Mouse (Mus musculus): ENCODE data around the gene Pzp.

The Pzp gene

DNA sequence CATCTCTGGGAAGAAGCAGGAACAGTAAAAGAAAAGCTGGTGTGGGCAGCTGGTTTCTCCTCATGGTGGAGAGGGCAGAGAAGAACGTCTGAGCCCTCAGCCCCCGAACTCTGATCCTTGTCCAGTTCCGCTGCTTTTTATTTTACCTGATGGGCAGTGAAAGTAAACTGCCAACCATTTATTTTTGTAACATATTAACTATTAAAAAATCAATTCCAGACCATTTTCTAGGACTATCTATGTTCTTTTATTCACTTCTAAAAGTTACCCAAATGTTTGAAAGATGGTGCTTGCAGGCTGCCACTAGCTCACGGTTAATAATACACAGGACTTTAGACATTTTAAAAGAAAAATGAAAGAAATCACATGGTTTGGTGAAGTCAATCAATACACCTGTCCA lies at the start of gene Pzp:
Gene Pzp (minus strand): TSS at position 120 of the 400 bp plus-strand sequence.
- DNase-seq (ENCODE audit: low spot score): no peak

- no peak for DNase-seq (ENCODE audit: low spot score)
These were observed 40.1 kb upstream of the Pzp start for GRCm38 (mm10) chr6:128566589-128566988.

GRCm38 (mm10) chr6:128554049-128554448 lies 27.5 kb upstream of the Pzp start:
- DNase-seq (ENCODE audit: low spot score): no peak

- DNase-seq (ENCODE audit: low spot score): no peak
These were observed 23.2 kb upstream of the Pzp start for GRCm38 (mm10) chr6:128549463-128550452.

- DNase-seq (ENCODE audit: low spot score): no peak
These were observed 22.0 kb upstream of the Pzp start for GRCm38 (mm10) chr6:128548532-128548931.

GRCm38 (mm10) chr6:128545402-128545801 lies 18.9 kb upstream of the Pzp start:
- no peak for DNase-seq (ENCODE audit: low spot score)

- no peak for DNase-seq (ENCODE audit: low spot score)
These were observed 16.7 kb upstream of the Pzp start for GRCm38 (mm10) chr6:128543226-128543625.

GRCm38 (mm10) chr6:128535250-128535649 lies 8.7 kb upstream of the Pzp start:
- DNase-seq (ENCODE audit: low spot score): no peak

DNA sequence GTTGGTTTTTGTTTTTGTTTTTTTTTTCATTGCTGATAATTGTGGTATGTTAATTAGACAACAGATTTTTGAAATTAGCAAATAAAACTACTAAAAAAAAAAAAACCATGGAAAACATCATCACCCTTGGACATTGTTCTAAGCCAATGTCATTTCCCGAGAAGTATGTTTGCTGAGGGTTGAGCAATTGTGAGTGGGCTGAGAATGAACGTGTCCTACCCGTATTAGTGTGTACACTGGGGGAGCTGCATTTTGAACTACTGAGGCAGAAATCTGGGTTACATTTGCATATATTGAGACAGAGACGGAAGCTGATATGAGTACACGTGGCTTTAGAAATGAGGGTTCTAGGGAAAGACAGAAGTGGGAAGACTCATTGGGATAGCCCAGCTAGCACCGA lies 6.8 kb upstream of the Pzp start:
- DNase-seq (ENCODE audit: low spot score): no peak

DNA sequence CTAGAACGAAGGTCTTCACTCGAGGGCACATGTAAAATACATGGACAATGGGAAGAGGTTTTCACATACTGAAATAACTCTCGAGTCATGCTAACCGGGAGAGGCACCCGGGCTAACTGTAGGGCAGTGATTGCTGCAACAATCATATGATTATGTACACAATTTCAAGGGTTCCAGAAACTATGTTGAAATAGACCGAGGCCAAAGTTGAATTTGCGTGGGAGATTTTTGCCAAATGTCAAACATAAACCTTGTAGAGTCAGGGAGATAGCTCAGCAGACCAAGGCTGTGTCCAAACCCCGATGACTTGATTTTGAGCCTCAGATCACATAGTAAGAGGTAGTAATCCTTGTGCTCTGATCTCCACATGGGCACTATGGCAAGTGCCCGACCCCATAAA lies 6.2 kb upstream of the Pzp start:
- no peak for DNase-seq (ENCODE audit: low spot score)

DNA sequence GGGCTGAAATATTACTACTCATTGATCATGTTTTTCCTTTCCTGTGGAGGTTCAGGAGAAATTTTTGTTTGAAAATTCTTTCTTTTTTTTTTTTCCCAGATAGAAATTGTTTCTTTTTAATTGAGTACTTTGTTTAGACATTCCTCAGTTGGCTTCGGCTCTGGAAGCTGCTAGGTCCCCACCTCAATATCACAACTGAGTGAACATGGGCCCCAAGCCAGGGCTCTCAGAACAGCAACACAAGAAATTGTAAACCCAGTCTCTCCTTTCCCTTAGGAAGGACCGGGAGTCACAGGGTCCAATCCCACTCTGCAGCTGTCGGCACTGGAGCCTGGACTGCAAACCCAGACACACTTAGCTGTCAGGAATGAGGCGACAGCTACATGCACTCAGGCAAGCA lies 2.0 kb upstream of the Pzp start:
- DNase-seq (ENCODE audit: low spot score): no peak

DNA sequence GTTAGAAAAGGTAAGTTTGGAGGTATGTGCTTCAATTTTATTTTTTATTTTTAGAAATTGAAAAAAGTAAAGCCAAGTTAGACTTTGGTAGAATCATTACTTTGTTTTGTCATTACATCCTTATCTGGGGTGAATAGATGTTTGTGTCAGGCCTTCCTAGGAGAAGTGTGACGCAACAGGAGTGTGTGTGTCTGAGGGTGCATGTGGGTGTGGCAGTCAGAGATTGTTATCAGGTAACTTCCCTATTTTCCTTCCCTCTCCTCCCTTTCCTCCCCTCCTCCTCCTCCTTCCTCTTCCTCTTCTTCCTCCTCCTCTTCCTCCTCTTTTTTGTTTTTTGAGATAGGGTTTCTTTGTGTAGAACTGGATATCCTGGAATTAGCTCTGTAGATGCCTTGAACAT lies 590 bp upstream of the Pzp start:
- no peak for DNase-seq (ENCODE audit: low spot score)

DNA sequence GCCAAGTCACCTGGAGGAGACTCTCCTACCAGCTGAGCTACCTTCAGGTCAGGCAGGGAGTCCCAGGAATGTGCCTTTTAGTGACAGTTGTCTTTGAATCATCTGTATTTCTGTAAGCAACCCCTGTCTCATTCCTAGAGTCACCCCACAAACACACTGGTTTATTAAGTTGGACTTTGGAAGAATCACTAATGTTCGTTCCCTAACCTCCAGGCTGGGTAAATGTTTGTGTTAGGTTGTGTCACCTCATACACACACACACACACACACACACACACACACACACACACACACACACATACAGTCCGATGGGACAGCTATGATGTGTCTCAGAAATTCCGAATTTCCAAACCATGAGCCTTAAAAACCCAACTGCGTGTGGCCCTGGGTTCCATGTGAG lies 719 bp downstream of the Pzp start:
- no peak for DNase-seq (ENCODE audit: low spot score)

GRCm38 (mm10) chr6:128523360-128523759 lies 3.2 kb downstream of the Pzp start:
- DNase-seq (ENCODE audit: low spot score): no peak

- no peak for DNase-seq (ENCODE audit: low spot score)
These were observed 7.4 kb downstream of the Pzp start for GRCm38 (mm10) chr6:128519159-128519558.

- no peak for DNase-seq (ENCODE audit: low spot score)
These were observed 20.8 kb downstream of the Pzp start for GRCm38 (mm10) chr6:128505676-128506236.

DNA sequence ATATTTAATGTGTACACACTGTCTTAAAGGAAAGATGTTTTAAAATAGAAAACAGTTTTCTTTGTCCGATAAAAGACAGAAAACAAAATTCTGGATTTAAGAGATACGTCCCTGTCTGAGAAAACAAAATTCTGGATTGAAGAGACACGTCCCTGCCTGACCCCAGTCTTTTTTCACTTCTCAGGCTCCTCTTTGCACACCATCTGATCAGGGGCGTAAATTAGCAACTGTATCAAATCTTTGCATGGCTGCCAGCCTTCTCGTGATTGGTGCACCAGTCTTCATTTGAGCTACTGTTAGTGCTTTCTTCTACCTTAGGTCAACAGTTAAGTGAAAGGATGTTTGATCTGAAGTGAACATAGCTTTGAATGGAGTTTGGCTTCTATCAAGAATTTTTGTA lies 21.8 kb downstream of the Pzp start:
- no peak for DNase-seq (ENCODE audit: low spot score)

DNA sequence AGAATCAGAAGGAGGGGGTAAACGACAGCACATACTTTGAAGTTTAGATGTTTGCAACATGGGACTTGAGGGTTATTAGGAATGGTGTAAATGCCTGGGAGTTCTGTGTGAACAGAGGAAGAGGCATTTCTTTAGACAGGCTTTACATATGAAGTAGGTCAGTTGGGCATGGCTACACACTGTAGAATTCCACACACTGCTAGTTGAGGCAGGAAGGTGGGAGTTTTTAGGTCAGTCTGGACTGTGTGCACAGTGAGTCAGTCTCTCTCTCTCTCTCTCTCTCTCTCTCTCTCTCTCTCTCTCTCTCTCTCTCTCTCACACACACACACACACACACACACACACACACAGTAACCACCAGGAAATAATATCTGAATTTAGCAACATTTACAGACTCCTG lies 31.2 kb downstream of the Pzp start:
- no peak for DNase-seq (ENCODE audit: low spot score)

GRCm38 (mm10) chr6:128494646-128495331 lies 31.7 kb downstream of the Pzp start:
- DNase-seq (ENCODE audit: low spot score): no peak

DNA sequence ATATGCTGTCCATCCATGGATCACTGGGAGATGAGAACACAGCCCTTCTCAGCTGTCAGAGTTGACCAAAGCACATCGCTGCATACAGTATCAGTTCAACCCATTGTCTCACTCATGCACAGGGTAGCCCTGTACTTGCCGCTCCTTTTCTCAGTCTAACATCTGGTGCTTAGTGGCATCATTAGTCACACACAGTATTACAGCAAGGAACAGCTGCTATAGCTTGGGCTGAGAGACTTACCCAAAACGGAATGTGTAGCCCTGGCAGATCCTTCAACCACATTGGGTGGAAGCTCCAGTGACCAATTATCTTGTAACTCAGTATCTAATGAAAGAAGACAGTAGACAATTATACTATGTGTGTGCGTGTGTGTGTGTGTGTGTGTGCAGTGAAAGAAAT lies 34.6 kb downstream of the Pzp start:
- no peak for DNase-seq (ENCODE audit: low spot score)

GRCm38 (mm10) chr6:128490141-128490540 lies 36.4 kb downstream of the Pzp start:
- no peak for DNase-seq (ENCODE audit: low spot score)

- DNase-seq (ENCODE audit: low spot score): no peak
These were observed 38.8 kb downstream of the Pzp start for GRCm38 (mm10) chr6:128487736-128488135.
